Comparison of ENCODE assay signal across 21 mouse cellular contexts in the genomic region with DNA sequence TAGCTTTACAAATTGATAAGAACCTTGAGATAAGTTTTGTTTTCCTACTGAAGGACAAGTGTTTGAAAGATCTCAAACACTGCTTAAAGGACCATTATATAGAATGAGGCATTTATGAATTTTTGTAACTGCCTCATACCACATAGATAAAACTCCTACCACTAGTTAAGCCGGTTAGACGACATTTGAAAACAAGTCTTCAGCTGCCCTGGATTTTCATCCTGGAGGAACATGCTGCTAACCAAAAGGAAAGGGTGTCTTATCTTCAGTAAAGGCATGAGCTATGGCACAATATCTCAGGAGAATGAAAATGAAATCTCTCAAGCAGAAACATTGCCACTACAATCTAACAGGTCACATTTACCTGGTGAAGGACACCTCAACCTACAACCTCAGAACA.
"Had no signal": no experiment of that assay in that cellular context is flagged by ENCODE, and none has a peak within 500 bp of the region (broad histone marks: within the 10 kb centered on the region; RNA-seq: fewer than 3 reads in every experiment).

No protein-coding gene starts in this region.

- H3K9me3 ChIP-seq: limb, embryonic 12.5 days; liver, embryonic 12.5 days; liver, embryonic 15.5 days; midbrain, embryonic 12.5 days; midbrain, embryonic 15.5 days; neural tube, embryonic 12.5 days; neural tube, embryonic 15.5 days had no signal

- ATAC-seq: inflammation-experienced regulatory T-cells, adult 6 months; intestine, embryonic 16.5 days; liver, embryonic 12.5 days; midbrain, embryonic 15.5 days had no signal

- H3K27ac ChIP-seq: kidney, postnatal 0 days; left cerebral cortex, adult 2 months; limb, embryonic 12.5 days; liver, embryonic 12.5 days; liver, embryonic 15.5 days; midbrain, embryonic 12.5 days; midbrain, embryonic 15.5 days; neural tube, embryonic 12.5 days; neural tube, embryonic 15.5 days had no signal

- H3K4me3 ChIP-seq: left cerebral cortex, adult 2 months; limb, embryonic 12.5 days; liver, embryonic 12.5 days; liver, embryonic 15.5 days; midbrain, embryonic 12.5 days; midbrain, embryonic 15.5 days; neural tube, embryonic 12.5 days; neural tube, embryonic 15.5 days had no signal

- H3K36me3 ChIP-seq: limb, embryonic 12.5 days; liver, embryonic 12.5 days; liver, embryonic 15.5 days; midbrain, embryonic 12.5 days; midbrain, embryonic 15.5 days; neural tube, embryonic 12.5 days; neural tube, embryonic 15.5 days had no signal

- H3K4me2 ChIP-seq: limb, embryonic 12.5 days; liver, embryonic 12.5 days; liver, embryonic 15.5 days; midbrain, embryonic 12.5 days; midbrain, embryonic 15.5 days; neural tube, embryonic 12.5 days; neural tube, embryonic 15.5 days had no signal

- H3K27me3 ChIP-seq: limb, embryonic 12.5 days; midbrain, embryonic 12.5 days; midbrain, embryonic 15.5 days; neural tube, embryonic 12.5 days; neural tube, embryonic 15.5 days had no signal

- H3K9ac ChIP-seq: limb, embryonic 12.5 days; liver, embryonic 12.5 days; liver, embryonic 15.5 days; midbrain, embryonic 12.5 days; midbrain, embryonic 15.5 days; neural tube, embryonic 12.5 days; neural tube, embryonic 15.5 days had no signal

- DNase-seq: kidney, adult 18-20 months; kidney, postnatal 36 days; layer of hippocampus, postnatal 36 days; liver; lung, adult 18-20 months; right cerebral cortex, adult 18-20 months; right cerebral cortex, postnatal 14 days; right cerebral cortex, postnatal 4 days; thymus, adult 18-20 months; thymus, postnatal 36 days had no signal
